Mouse (Mus musculus): Measurements from ENCODE around the gene Tulp4. TPM values are rescaled to one million over a fixed set of nuclear protein-coding genes. Genes with fewer than 3 reads are reported as not detected.

Tulp4 gene
- total and polyA plus RNA-seq, 2 experiments = 19.9 to 26.6 TPM

GRCm38 (mm10) chr17:6179389-6179788, 73.2 kb downstream of the Tulp4 start:
- H3K36me3 ChIP-seq (ENCODE audit: control insufficient read depth, insufficient read depth, low read length) = peaks cover 9% of the 10 kb centered on the region

GRCm38 (mm10) chr17:6180421-6180820, 74.2 kb downstream of the Tulp4 start:
- DNase-seq (ENCODE audit: extremely low read depth, low read depth, low spot score) = no peak
- WGBS = 94% methylated on average over 3 of the region's 3 CpGs

More at GRCm38 (mm10) chr17:6179389-6179788, 73.2 kb downstream of the Tulp4 start:
- Histone ChIP-seq H3K4me3 (ENCODE audit: insufficient read depth, low read depth, low read length) (no peak overlapping the region), H3K27ac (replicated peaks; ENCODE audit: insufficient read depth, low read depth, low read length) (no peak overlapping the region), H3K4me1 (ENCODE audit: control insufficient read depth, insufficient read depth, low read length) (peaks cover 2% of the 10 kb centered on the region; the same call in 1 of the 2 replicates), H3K27me3 (ENCODE audit: control insufficient read depth, insufficient read depth, low read length) (no peaks in the 10 kb centered on the region), H3K9ac (ENCODE audit: low read depth, low read length) (no peak overlapping the region), H3K79me2 (ENCODE audit: control insufficient read depth, insufficient read depth, low read length) (peaks cover 2% of the 10 kb centered on the region; the same call in 1 of the 2 replicates)
- DNase-seq (ENCODE audit: extremely low read depth, low read depth, low spot score) = no peak
- WGBS = 90% methylated on average over 4 of the region's 4 CpGs
- TF ChIP-seq CTCF (IDR thresholded peaks at IDR 0.05; ENCODE audit: low read depth, low read length) = no peak
- no peak for TF ChIP-seq POLR2A (IDR thresholded peaks at IDR 0.05; ENCODE audit: extremely low read depth, insufficient read depth, low read length)

GRCm38 (mm10) chr17:6182715-6183114, 76.5 kb downstream of the Tulp4 start:
- Histone ChIP-seq H3K79me2 (ENCODE audit: control insufficient read depth, insufficient read depth, low read length) (no peaks in the 10 kb centered on the region), H3K27me3 (ENCODE audit: control insufficient read depth, insufficient read depth, low read length) (no peaks in the 10 kb centered on the region), H3K27ac (replicated peaks; ENCODE audit: insufficient read depth, low read depth, low read length) (no peak overlapping the region), H3K36me3 (ENCODE audit: control insufficient read depth, insufficient read depth, low read length) (peaks cover 13% of the 10 kb centered on the region), H3K9ac (ENCODE audit: low read depth, low read length) (no peak overlapping the region), H3K4me1 (ENCODE audit: control insufficient read depth, insufficient read depth, low read length) (no peaks in the 10 kb centered on the region), H3K4me3 (ENCODE audit: insufficient read depth, low read depth, low read length) (no peak overlapping the region)
- 92% methylated on average over 4 of the region's 4 CpGs for WGBS
- no peak for DNase-seq (ENCODE audit: extremely low read depth, low read depth, low spot score)
- TF ChIP-seq CTCF (IDR thresholded peaks at IDR 0.05; ENCODE audit: low read depth, low read length) (no peak), POLR2A (IDR thresholded peaks at IDR 0.05; ENCODE audit: extremely low read depth, insufficient read depth, low read length) (no peak)

More at GRCm38 (mm10) chr17:6180421-6180820, 74.2 kb downstream of the Tulp4 start:
- Histone ChIP-seq H3K27ac (replicated peaks; ENCODE audit: insufficient read depth, low read depth, low read length) (no peak overlapping the region), H3K79me2 (ENCODE audit: control insufficient read depth, insufficient read depth, low read length) (no peaks in the 10 kb centered on the region), H3K4me1 (ENCODE audit: control insufficient read depth, insufficient read depth, low read length) (no peaks in the 10 kb centered on the region), H3K4me3 (ENCODE audit: insufficient read depth, low read depth, low read length) (no peak overlapping the region), H3K36me3 (ENCODE audit: control insufficient read depth, insufficient read depth, low read length) (peaks cover 14% of the 10 kb centered on the region), H3K9ac (ENCODE audit: low read depth, low read length) (no peak overlapping the region), H3K27me3 (ENCODE audit: control insufficient read depth, insufficient read depth, low read length) (no peaks in the 10 kb centered on the region)
- TF ChIP-seq CTCF (IDR thresholded peaks at IDR 0.05; ENCODE audit: low read depth, low read length) = no peak
- no peak for TF ChIP-seq POLR2A (IDR thresholded peaks at IDR 0.05; ENCODE audit: extremely low read depth, insufficient read depth, low read length)

GRCm38 (mm10) chr17:6186651-6187050, 80.4 kb downstream of the Tulp4 start:
- Histone ChIP-seq H3K4me1 (ENCODE audit: control insufficient read depth, insufficient read depth, low read length) (no peaks in the 10 kb centered on the region), H3K36me3 (ENCODE audit: control insufficient read depth, insufficient read depth, low read length) (peaks cover 16% of the 10 kb centered on the region; the same call in 1 of the 2 replicates), H3K9ac (ENCODE audit: low read depth, low read length) (no peak overlapping the region), H3K27me3 (ENCODE audit: control insufficient read depth, insufficient read depth, low read length) (no peaks in the 10 kb centered on the region), H3K79me2 (ENCODE audit: control insufficient read depth, insufficient read depth, low read length) (no peaks in the 10 kb centered on the region), H3K4me3 (ENCODE audit: insufficient read depth, low read depth, low read length) (no peak overlapping the region), H3K27ac (replicated peaks; ENCODE audit: insufficient read depth, low read depth, low read length) (no peak overlapping the region)
- no peak for DNase-seq (ENCODE audit: extremely low read depth, low read depth, low spot score)
- 82% methylated on average over 4 of the region's 4 CpGs for WGBS
- no peak for TF ChIP-seq POLR2A (IDR thresholded peaks at IDR 0.05; ENCODE audit: extremely low read depth, insufficient read depth, low read length)
- no peak for TF ChIP-seq CTCF (IDR thresholded peaks at IDR 0.05; ENCODE audit: low read depth, low read length)

GRCm38 (mm10) chr17:6187183-6187582, 80.9 kb downstream of the Tulp4 start:
- Histone ChIP-seq H3K27me3 (ENCODE audit: control insufficient read depth, insufficient read depth, low read length) (no peaks in the 10 kb centered on the region), H3K4me1 (ENCODE audit: control insufficient read depth, insufficient read depth, low read length) (no peaks in the 10 kb centered on the region), H3K36me3 (ENCODE audit: control insufficient read depth, insufficient read depth, low read length) (peaks cover 19% of the 10 kb centered on the region; the same call in 1 of the 2 replicates), H3K79me2 (ENCODE audit: control insufficient read depth, insufficient read depth, low read length) (no peaks in the 10 kb centered on the region), H3K9ac (ENCODE audit: low read depth, low read length) (no peak overlapping the region), H3K4me3 (ENCODE audit: insufficient read depth, low read depth, low read length) (no peak overlapping the region), H3K27ac (replicated peaks; ENCODE audit: insufficient read depth, low read depth, low read length) (no peak overlapping the region)
- no peak for DNase-seq (ENCODE audit: extremely low read depth, low read depth, low spot score)
- no peak for TF ChIP-seq CTCF (IDR thresholded peaks at IDR 0.05; ENCODE audit: low read depth, low read length)
- TF ChIP-seq POLR2A (IDR thresholded peaks at IDR 0.05; ENCODE audit: extremely low read depth, insufficient read depth, low read length) = no peak
- 93% methylated on average over 8 of the region's 8 CpGs for WGBS

GRCm38 (mm10) chr17:6189207-6189606, 83.0 kb downstream of the Tulp4 start:
- Histone ChIP-seq H3K9ac (ENCODE audit: low read depth, low read length) (no peak overlapping the region), H3K4me1 (ENCODE audit: control insufficient read depth, insufficient read depth, low read length) (no peaks in the 10 kb centered on the region), H3K27ac (replicated peaks; ENCODE audit: insufficient read depth, low read depth, low read length) (no peak overlapping the region), H3K4me3 (ENCODE audit: insufficient read depth, low read depth, low read length) (no peak overlapping the region), H3K79me2 (ENCODE audit: control insufficient read depth, insufficient read depth, low read length) (no peaks in the 10 kb centered on the region), H3K27me3 (ENCODE audit: control insufficient read depth, insufficient read depth, low read length) (no peaks in the 10 kb centered on the region), H3K36me3 (ENCODE audit: control insufficient read depth, insufficient read depth, low read length) (peaks cover 21% of the 10 kb centered on the region; the same call in 1 of the 2 replicates)
- WGBS = 86% methylated on average over 5 of the region's 5 CpGs
- DNase-seq (ENCODE audit: extremely low read depth, low read depth, low spot score) = no peak
- TF ChIP-seq POLR2A (IDR thresholded peaks at IDR 0.05; ENCODE audit: extremely low read depth, insufficient read depth, low read length) = no peak
- TF ChIP-seq CTCF (IDR thresholded peaks at IDR 0.05; ENCODE audit: low read depth, low read length) = no peak

Data from liver, adult 2 months (tissue).